Mouse (Mus musculus) adrenal gland, adult (tissue): ENCODE results near the gene Tas2r120.

Source experiments
- DNase-seq, 2 experiments: peaks; one replicate each; pipeline ENCODE4 v3.0.0; 2022 to 2023; ENCODE audit warnings: low spot score in 1 of 2; ENCODE audit not compliant: inconsistent age in 2 of 2

Gene Tas2r120

DNA sequence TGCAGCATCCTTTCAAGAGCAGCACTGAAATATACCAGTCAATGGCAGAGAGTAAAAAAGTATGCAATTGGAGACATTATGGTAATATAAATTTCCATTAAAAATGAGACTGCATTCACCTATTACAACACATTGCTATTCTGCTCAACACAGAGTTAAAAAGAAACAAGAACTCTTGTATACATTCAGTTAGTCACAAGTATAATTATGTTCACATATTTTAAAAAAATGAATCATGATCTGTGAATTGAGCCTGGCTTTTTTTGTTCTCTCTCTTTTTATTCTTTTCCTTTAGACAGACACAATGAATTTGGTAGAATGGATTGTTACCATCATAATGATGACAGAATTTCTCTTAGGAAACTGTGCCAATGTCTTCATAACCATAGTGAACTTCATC, at the start of gene Tas2r120:
Gene Tas2r120 (plus strand): TSS at position 301 of the 400 bp plus-strand sequence.
- no peak for DNase-seq

DNA sequence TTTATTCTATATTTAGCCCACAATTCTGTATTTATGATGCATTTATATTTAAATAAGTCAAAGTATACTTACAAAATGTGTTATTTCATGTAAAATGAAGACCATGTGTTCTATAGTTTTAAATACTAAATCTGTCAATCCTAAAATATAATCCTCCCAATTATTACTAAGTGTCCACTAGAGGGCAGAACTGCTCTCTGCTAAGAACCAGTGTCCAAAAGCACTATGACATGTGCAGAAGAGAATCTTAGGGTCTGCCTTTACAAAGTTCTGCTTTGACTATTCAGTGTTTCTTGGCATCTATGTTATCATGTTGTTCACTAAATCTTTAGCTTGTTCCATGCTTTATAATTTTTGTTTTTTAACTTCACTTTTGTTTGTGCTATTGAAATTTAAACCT, 7.4 kb upstream of the Tas2r120 start:
- peak in 1 of 2 experiments; percentile 46 for DNase-seq

DNA sequence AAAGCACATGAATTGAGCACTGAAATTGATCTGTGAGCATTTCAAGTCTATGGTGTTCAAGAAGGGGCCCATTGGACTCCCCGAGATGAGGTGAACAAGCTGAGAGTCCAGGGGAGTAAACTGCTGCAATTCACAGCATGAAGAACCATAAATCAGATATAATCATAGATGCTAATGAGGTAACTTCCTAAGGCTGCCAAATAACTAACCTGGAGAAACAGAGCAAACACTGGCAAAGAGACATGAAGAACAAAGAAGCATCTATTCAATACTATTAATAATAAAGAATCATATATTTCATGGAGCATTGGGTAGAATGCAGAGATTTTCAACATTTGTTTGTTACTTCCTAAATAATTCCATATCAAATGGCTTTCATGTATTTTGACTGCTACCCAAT, 5.3 kb upstream of the Tas2r120 start, which contains the start of gene A630073D07Rik:
Gene A630073D07Rik (minus strand): TSS at position 101 of the 400 bp plus-strand sequence.
- no peak for DNase-seq

DNA sequence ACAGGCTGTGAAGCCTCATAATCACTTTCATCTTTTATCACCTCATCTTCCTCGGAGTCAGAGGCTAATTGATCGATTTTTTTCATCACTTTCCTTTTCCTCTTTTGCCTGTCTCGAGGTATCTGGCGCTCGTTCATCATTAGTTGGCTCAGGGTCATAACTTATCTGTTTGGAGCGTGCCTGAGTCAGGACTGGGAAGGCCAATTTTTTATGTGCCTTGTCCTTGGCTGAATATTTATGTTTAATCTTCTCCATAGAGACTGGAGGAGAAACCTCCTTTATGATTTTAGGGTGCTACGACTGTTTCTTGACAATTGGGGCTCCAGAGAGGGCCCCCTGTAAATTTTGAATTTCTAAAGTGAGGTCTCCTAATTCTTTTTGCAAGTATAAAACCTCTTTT, 34.8 kb downstream of the Tas2r120 start:
- peak; percentile 37 to 80 for DNase-seq

DNA sequence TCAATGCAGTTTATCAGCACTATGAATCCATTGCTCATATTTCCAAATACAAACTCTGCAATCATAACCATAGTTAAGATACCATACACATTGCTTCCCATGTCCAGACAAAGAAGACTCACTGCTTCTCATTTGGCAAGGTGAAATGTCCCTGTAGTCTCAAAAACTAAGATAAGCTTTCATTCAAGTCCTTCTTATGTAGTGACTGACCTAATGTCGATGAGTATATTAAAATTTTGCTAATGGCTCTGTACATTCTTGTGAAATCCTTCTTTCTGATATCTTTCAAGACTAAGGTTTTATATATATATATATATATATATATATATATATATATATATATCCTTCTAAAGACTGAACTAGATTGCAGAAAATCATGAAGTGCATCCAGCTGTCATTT, 44.2 kb downstream of the Tas2r120 start, which contains the start of gene Tas2r121:
Gene Tas2r121 (minus strand): TSS at position 101 of the 400 bp plus-strand sequence.
- no peak for DNase-seq
